Mouse (Mus musculus): ENCODE results near the gene Map3k11. TPM values are rescaled to one million over a fixed set of nuclear protein-coding genes. Genes with fewer than 3 reads are reported as not detected.

The Map3k11 gene
- total RNA-seq, 2 experiments from 2014 or later, result 24.0 to 30.4 TPM

GRCm38 (mm10) chr19:5704163-5704800 lies 15.7 kb downstream of the Map3k11 start, which contains the start of gene Kcnk7:
Gene Kcnk7, plus strand, starts transcription at chr19:5704367.
- DNase-seq (ENCODE audit: low spot score), result no peak
- intact Hi-C loops (cut with DNase I), result no loop called here

DNA sequence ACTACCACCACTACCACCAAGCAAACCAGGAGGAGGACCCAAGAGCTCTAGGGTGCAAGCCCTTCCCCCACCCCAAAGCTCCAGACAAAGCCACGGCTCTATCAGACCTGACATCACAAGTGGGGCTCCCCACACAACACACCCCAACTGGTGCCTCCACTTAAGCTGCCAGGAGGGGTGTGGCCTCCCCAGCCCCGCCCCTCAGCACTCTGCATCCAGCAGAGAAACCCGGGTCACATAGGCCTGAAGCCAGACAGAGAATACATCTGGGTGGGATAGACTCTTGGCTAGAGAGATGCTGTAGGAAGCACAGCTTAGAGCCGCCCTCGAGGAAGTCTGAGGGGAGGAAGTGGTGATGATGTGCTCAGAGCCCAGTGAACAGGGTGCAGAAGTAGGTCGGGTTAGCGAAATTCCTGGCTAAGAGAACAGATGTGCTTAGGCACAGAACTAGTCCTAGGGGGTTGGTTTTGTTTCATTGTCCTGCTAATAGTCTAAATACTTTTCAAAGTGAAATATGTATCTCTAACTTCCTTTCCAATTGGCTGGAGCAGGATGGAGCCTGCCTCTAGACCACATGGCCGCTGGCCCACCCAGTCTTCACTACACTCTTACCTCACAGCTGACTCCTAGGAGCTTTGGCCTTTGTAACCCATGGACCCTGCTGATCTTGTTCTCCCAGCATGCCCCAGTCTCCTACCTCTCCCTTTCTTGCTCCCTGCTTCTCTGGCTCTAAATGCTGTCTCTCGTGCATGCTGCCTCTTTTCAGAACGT lies 16.4 kb downstream of the Map3k11 start:
- intact Hi-C loops (cut with DNase I), result no loop called here
- DNase-seq (ENCODE audit: low spot score), result no peak

GRCm38 (mm10) chr19:5710068-5710467 lies 21.5 kb downstream of the Map3k11 start:
- no peak for DNase-seq (ENCODE audit: low spot score)
- intact Hi-C loops (cut with DNase I), result loop anchor here (2.0 to 5.0 kb wide), 2 partner anchors 17 to 167 kb away; partner anchors contain the start of genes Frmd8 and Slc25a45

- intact Hi-C loops (cut with DNase I), result loop anchor here (2.0 to 5.0 kb wide), 2 partner anchors 18 to 167 kb away; partner anchors contain the start of genes Frmd8 and Slc25a45
- DNase-seq (ENCODE audit: low spot score), result no peak
Observed at GRCm38 (mm10) chr19:5710581-5710980, 22.0 kb downstream of the Map3k11 start.

DNA sequence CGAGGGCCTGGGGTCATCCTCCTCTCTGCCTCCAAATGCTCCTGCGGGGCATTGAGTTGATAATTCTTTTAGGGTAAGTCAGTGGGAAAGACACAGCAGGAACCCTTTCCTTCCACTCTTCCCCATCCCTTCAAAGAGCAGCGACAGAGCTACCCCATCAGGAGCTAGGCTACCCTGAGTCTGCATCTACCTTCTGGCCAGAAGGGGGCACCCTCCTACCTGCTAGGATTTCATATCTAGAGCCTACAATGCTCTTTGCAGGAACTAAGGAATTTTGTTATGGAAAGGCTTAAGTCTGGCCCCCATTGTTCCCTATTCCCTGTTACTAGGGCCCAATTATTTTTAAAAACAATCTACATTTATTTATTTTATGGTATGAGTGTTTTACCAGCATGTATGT lies 22.7 kb downstream of the Map3k11 start:
- DNase-seq (ENCODE audit: low spot score), result no peak
- intact Hi-C loops (cut with DNase I), result loop anchor here (1.0 to 5.0 kb wide), 4 partner anchors 17 to 166 kb away; partner anchors contain the start of genes Frmd8 and Slc25a45

DNA sequence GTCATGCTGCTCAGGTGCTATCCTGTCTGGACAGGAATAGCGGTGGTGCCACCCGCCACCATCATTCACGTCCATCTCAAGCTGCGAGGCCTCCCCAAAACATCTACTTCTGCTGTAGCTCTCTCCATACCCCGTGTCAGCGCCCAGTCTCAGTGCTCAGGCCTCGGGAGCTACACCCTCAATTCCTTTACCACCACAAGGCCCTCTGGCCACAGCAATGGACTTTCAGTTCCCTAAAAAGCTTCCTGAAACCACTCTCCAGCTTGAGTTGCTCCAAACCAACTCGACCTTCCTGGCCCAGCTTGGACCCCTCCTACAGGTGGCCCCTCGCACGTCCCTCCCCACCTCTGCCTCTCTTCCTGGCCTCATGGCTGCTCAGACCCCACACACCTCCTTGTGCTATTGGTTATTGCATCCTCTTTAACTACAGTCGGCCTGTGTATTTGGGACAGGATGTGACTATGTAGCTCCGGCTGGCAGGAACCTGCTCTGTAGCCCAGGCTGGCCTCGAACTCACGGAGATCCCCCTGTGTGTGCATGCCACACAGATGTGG lies 23.4 kb downstream of the Map3k11 start:
- intact Hi-C loops (cut with DNase I), result loop anchor here (1.0 to 5.0 kb wide), 4 partner anchors 16 to 165 kb away; partner anchors contain the start of genes Frmd8 and Slc25a45
- DNase-seq (ENCODE audit: low spot score), result no peak

- no peak for DNase-seq (ENCODE audit: low spot score)
- intact Hi-C loops (cut with DNase I), result loop anchor here (5.0 kb wide), 1 partner anchor 164 kb away; the partner anchor contains the start of genes Frmd8 and Slc25a45
Observed at GRCm38 (mm10) chr19:5713255-5713654, 24.7 kb downstream of the Map3k11 start.

- peak; percentile 67 for DNase-seq (ENCODE audit: low spot score)
- intact Hi-C loops (cut with DNase I), result loop anchor here (5.0 kb wide), 1 partner anchor 164 kb away; the partner anchor contains the start of genes Frmd8 and Slc25a45
Observed at GRCm38 (mm10) chr19:5713730-5714129, 25.2 kb downstream of the Map3k11 start.

GRCm38 (mm10) chr19:5715793-5716688 lies 27.5 kb downstream of the Map3k11 start:
- DNase-seq (ENCODE audit: low spot score), result no peak
- intact Hi-C loops (cut with DNase I), result no loop called here

GRCm38 (mm10) chr19:5716955-5717354 lies 28.4 kb downstream of the Map3k11 start:
- intact Hi-C loops (cut with DNase I), result no loop called here
- DNase-seq (ENCODE audit: low spot score), result no peak

- intact Hi-C loops (cut with DNase I), result no loop called here
- DNase-seq (ENCODE audit: low spot score), result no peak
Observed at GRCm38 (mm10) chr19:5721233-5721632, 32.7 kb downstream of the Map3k11 start.

- DNase-seq (ENCODE audit: low spot score), result no peak
- intact Hi-C loops (cut with DNase I), result no loop called here
Observed at GRCm38 (mm10) chr19:5722848-5723425, 34.4 kb downstream of the Map3k11 start.

GRCm38 (mm10) chr19:5723934-5724548 lies 35.5 kb downstream of the Map3k11 start:
- intact Hi-C loops (cut with DNase I), result no loop called here
- DNase-seq (ENCODE audit: low spot score), result no peak

DNA sequence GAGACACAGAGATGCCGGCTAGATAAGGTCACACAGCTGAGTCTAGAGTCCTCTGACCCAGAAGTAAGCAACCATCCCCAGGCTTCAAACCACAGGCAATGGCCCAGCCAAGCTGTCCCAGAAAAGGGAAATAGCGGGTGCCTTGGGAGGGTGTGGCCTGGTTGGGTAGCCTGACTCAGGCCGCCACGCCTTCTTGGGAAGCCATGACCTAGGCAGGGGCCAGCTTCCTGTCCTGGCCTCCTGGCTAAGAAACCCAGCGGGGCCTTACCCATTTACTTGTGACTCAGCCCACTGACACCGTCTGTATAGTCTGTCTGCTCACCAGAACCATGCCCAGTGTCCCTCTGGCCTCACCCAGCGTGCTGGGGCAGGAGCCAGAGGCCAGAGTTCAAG lies 36.0 kb downstream of the Map3k11 start:
- peak; percentile 82 for DNase-seq (ENCODE audit: low spot score)
- intact Hi-C loops (cut with DNase I), result no loop called here

GRCm38 (mm10) chr19:5725029-5725707 lies 36.6 kb downstream of the Map3k11 start:
- DNase-seq (ENCODE audit: low spot score), result peak; percentile 72
- intact Hi-C loops (cut with DNase I), result loop anchor here (5.0 kb wide), 2 partner anchors 78 to 122 kb away; no protein-coding TSS in a partner anchor

GRCm38 (mm10) chr19:5725767-5726515 lies 37.4 kb downstream of the Map3k11 start, which contains the start of gene Ehbp1l1:
Gene Ehbp1l1, minus strand, starts transcription at chr19:5726317.
- intact Hi-C loops (cut with DNase I), result loop anchor here (5.0 kb wide), 2 partner anchors 79 to 121 kb away; no protein-coding TSS in a partner anchor
- peak; percentile 60 for DNase-seq (ENCODE audit: low spot score)

GRCm38 (mm10) chr19:5726961-5727578 lies 38.5 kb downstream of the Map3k11 start:
- no peak for DNase-seq (ENCODE audit: low spot score)
- intact Hi-C loops (cut with DNase I), result loop anchor here (1.0 to 5.0 kb wide), 3 partner anchors 36 to 120 kb away; no protein-coding TSS in a partner anchor
